Mouse (Mus musculus): ENCODE measurements around the gene Slc6a19. TPM values are rescaled to one million over a fixed set of nuclear protein-coding genes. Genes with fewer than 3 reads are reported as not detected.

Slc6a19 gene
- polyA plus RNA-seq, 1 experiment, result 0.07 TPM

DNA sequence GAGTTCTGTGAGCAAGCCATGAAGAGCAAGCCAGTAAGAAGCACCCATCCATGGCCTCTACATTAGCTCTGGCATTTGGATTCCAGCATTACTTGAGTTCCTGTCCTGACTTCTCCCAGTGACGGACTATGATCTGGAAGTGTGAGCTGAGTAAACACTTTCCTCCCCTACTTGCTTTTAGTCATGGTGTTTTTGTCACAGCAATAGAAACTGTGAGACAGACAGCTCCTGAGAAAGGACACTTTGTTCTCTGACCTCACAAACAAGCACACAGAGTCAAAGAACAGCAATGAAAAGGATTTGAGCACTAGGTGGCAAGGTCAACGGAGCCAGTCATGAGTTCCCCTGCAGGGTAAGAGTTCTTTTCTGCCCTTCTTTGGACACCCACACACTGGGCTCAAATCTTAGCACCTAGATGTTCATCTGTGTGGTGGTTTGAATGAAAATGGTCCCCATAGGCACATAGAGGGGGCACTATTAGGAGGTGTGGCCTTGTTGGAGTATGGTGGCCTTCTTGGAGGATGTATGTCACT is 44.4 kb downstream of the Slc6a19 start:
- no peak for DNase-seq (ENCODE audit: low spot score)

- no peak for DNase-seq (ENCODE audit: low spot score)
Measured at GRCm38 (mm10) chr13:73658953-73659352, 45.7 kb downstream of the Slc6a19 start.

GRCm38 (mm10) chr13:73654976-73655375 is 49.7 kb downstream of the Slc6a19 start:
- DNase-seq (ENCODE audit: low spot score), result no peak

- no peak for DNase-seq (ENCODE audit: low spot score)
Measured at GRCm38 (mm10) chr13:73653266-73653665, 51.4 kb downstream of the Slc6a19 start.

DNA sequence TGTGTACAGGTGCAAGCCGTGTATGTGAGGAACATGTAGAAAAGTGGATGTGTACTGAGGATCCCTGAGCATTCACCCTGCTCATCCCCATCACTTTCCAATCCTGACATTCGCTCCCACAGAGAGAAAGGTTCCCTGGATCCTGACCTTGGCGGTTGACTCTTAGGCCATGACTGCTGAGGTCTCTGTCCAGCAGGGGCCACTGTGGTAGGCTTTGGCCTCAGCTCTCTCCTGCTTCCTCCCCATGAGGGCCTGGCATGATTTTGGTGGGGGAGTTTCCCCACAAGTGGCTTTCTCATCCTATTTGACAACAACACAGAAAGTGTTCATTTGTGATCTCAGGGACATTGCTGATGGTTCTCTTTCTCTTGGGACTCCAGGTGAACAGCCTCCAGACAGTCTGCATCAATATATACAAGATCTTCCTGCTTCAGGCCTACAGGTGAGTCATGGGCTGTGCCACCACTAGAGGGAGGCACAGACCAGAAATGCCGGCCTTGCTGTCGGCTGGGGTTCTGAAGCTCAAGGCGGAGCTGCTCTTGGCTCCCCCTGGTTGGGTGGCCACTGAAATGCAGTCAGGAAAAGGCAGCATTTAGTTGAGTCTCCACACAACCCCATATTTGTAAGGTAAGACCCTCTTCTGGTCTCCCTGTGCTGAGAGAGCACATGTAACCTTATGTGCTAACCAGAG is 58.1 kb downstream of the Slc6a19 start:
- DNase-seq (ENCODE audit: low spot score), result no peak

DNA sequence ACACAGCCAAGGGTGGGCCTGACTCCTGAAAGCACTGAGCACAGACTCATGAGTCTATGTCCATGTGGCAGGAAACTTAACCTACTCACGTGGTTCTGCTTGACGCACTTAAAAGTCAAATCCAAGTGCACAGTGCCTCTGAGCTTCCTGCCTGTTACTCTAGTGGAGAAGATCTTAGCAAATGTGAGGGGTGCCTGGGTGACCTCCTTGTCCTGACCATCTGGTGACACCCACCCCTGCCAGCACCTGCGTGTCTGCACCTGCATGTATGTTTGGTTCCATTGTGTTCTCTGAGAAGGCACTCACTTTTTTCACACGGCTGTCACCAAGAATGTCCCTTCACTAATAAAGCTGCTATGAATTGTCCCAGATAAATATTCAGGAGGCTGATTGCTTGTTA is 63.4 kb downstream of the Slc6a19 start:
- no peak for DNase-seq (ENCODE audit: low spot score)

GRCm38 (mm10) chr13:73637826-73638225 is 66.8 kb downstream of the Slc6a19 start:
- DNase-seq (ENCODE audit: low spot score), result no peak

DNA sequence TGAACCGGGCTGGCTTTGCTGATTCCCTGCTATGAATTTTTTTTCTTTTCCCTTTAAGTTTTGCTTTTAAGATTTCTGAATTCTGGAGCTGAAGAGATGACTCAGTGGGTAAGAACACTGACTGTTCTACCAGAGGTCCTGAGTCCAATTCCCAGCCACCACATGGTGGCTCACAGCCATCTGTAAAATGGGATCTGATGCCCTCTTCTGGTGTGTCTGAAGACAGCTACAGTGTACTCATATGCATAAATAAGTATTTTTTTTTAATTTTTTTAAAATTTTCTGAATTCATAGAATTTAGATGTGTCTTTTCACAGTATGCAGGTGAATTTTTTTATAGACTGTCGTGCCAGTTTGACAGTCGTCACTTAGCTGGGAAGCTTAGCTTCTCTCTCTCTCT is 72.8 kb downstream of the Slc6a19 start:
- DNase-seq (ENCODE audit: low spot score), result no peak

Other genes with a start within 250 kb of the Slc6a19 start
- 15.2 and 17.2 TPM in 2 replicates for gene Lpcat1, start 237.7 kb downstream of the Slc6a19 start, polyA plus RNA-seq (2012; rRNA removed)
- 0.03 and 0.04 TPM in 2 replicates for gene Slc6a3, start 168.1 kb downstream of the Slc6a19 start, polyA plus RNA-seq (2012; rRNA removed)
- 134 and 160 TPM in 2 replicates for gene Clptm1l, start 100.9 kb downstream of the Slc6a19 start, polyA plus RNA-seq (2012; rRNA removed)
- 3.4 and 4.5 TPM in 2 replicates for gene Tert, start 78.0 kb downstream of the Slc6a19 start, polyA plus RNA-seq (2012; rRNA removed)
- 0.68 and 1.0 TPM in 2 replicates for gene Slc6a18, start 26.8 kb downstream of the Slc6a19 start, polyA plus RNA-seq (2012; rRNA removed)
- gene Slc12a7, start 28.2 kb upstream of the Slc6a19 start, polyA plus RNA-seq (2012; rRNA removed), result 105 and 110 TPM in 2 replicates
- 64.0 and 74.8 TPM in 2 replicates for gene Nkd2, start 142.8 kb upstream of the Slc6a19 start, polyA plus RNA-seq (2012; rRNA removed)
- gene Trip13, start 232.9 kb upstream of the Slc6a19 start, polyA plus RNA-seq (2012; rRNA removed), result 1.7 and 2.0 TPM in 2 replicates
- 62.4 and 64.3 TPM in 2 replicates for gene Brd9, start 232.9 kb upstream of the Slc6a19 start, polyA plus RNA-seq (2012; rRNA removed)

Data from urinary bladder, adult 2 months (tissue).